Mouse (Mus musculus) kidney, embryonic 16.5 days (tissue): ENCODE results near the gene Hoxc5. TPM values are rescaled to one million over a fixed set of nuclear protein-coding genes. Genes with fewer than 3 reads are reported as not detected.
A peak's percentile ranks its signal among the peaks of the same experiment; 100 is the strongest.

Experiments used
- ATAC-seq: fragments of 200-750 bp; cut with Nextera tagmentation; 2 replicates; pipeline ENCODE4 v1.8.0; 2017; ENCODE audit warnings: moderate TSS enrichment; ENCODE audit not compliant: low FRiP score, low TSS enrichment
- H3K27ac ChIP-seq: fragments of 300-500 bp; sonication (generic); 2 replicates; pipeline ENCODE4 v1.5.1; 2014; ENCODE audit warnings: low read length
- H3K27me3 ChIP-seq: fragments of 300-500 bp; sonication (generic); 2 replicates; pipeline ENCODE4 v1.6.1; 2014; ENCODE audit warnings: low read length, control low read depth, mixed read lengths; ENCODE audit not compliant: insufficient read depth
- H3K36me3 ChIP-seq: fragments of 300-500 bp; sonication (generic); 2 replicates; pipeline ENCODE4 v1.6.1; 2014; ENCODE audit warnings: low read length, control low read depth, mixed read lengths; ENCODE audit not compliant: insufficient read depth
- H3K4me1 ChIP-seq: fragments of 300-500 bp; sonication (generic); 2 replicates; pipeline ENCODE4 v1.6.1; 2014; ENCODE audit warnings: low read length, control low read depth, mixed read lengths; ENCODE audit not compliant: insufficient read depth
- H3K4me2 ChIP-seq: fragments of 300-500 bp; sonication (generic); replicated peaks from 2 replicates; pipeline ENCODE4 v1.6.1; 2014; ENCODE audit warnings: low read depth, low read length
- H3K4me3 ChIP-seq: fragments of 300-500 bp; sonication (generic); 2 replicates; pipeline ENCODE4 v1.5.1; 2014; ENCODE audit warnings: mild to moderate bottlenecking, low read length
- H3K9ac ChIP-seq: fragments of 300-500 bp; sonication (generic); replicated peaks from 2 replicates; pipeline ENCODE4 v1.6.1; 2014; ENCODE audit warnings: low read length
- H3K9me3 ChIP-seq: fragments of 300-500 bp; sonication (generic); 2 replicates; pipeline ENCODE4 v1.6.1; 2016; ENCODE audit warnings: low read length, control low read depth
- WGBS: fragments of 180-500 bp; shearing (Covaris S2); extraction: QIAGEN DNeasy Blood & Tissue Kit; methylation state at CpG from one replicate; pipeline ENCODE4 v1.1.7; 2014; 5-methylcytosine and 5-hydroxymethylcytosine counted together
- polyA plus RNA-seq: library from polyadenylated mRNA; unstranded; fragments of >200 nt; fragmentation: Nextera tagmentation; extraction: Ambion mirVana; gene quantifications from 2 replicates; pipeline ENCODE4 v1.2.1, GENCODE M21; 2015

Gene Hoxc5
- polyA plus RNA-seq, 1 experiment from 2014 or later = 4.3 TPM

DNA sequence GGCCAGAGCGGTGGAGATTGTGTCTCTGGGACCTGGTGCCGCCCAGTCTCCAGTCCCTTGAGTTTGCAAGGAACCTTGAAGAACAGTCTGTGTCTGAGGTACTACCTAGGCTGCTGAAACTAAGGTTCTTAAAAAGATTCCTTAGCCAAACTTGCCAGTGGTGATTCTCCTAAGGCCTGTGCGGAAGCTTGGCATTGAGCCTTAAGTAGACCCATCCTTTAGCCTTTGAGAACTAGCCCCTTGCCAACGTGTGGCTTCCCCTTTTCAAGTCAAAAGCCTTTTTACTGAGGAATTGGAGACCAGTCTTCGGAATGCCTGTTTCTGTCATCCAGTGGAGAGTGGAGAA lies 23.8 kb upstream of the Hoxc5 start:
- ATAC-seq = no peak
- Histone ChIP-seq H3K27ac (no peak overlapping the region), H3K27me3 (peaks cover 97% of the 10 kb centered on the region), H3K4me2 (peak overlapping the region; percentile 60), H3K9me3 (no peaks in the 10 kb centered on the region), H3K4me3 (peak overlapping the region; percentile 41), H3K4me1 (peaks cover 15% of the 10 kb centered on the region), H3K9ac (no peak overlapping the region), H3K36me3 (no peaks in the 10 kb centered on the region)
- 13% methylated on average over 5 of the region's 5 CpGs for WGBS

- Histone ChIP-seq H3K36me3 (no peaks in the 10 kb centered on the region), H3K9ac (no peak overlapping the region), H3K4me1 (peaks cover 6% of the 10 kb centered on the region; the same call in 1 of the 2 replicates), H3K27me3 (peaks cover 97% of the 10 kb centered on the region), H3K4me3 (no peak overlapping the region), H3K27ac (no peak overlapping the region), H3K9me3 (no peaks in the 10 kb centered on the region), H3K4me2 (no peak overlapping the region)
- no peak for ATAC-seq
- 16% methylated on average over 22 of the region's 22 CpGs for WGBS
Observed at GRCm38 (mm10) chr15:102945185-102946077, 21.8 kb upstream of the Hoxc5 start.

DNA sequence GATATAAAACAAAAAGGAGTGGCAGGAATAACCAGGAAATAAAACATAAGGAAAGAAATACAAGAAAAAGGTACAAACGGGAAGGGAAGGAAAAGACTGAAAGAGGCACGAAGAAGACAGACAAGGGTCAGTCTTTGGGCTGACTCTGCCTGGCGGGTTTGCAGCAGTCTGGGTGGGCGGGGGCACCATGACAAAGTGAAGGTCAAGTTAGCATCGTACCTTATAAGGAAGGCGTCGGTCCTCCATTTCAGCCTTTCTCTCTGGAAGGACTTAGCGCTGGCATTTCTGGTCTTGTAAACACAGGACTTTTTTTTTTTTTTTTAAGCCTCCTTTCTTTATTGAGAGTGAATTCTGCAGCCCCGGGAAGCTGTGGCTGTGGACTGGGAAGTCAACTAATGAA lies 20.0 kb upstream of the Hoxc5 start:
- no peak overlapping the region for H3K4me3 ChIP-seq
- H3K27me3 ChIP-seq = peaks cover 97% of the 10 kb centered on the region
- H3K36me3 ChIP-seq = no peaks in the 10 kb centered on the region
- peaks cover 6% of the 10 kb centered on the region; the same call in 1 of the 2 replicates for H3K4me1 ChIP-seq
- H3K27ac ChIP-seq = no peak overlapping the region
- no peak overlapping the region for H3K4me2 ChIP-seq
- H3K9ac ChIP-seq = no peak overlapping the region
- H3K9me3 ChIP-seq = no peaks in the 10 kb centered on the region
- WGBS = 6% methylated on average over 9 of the region's 9 CpGs
- no peak for ATAC-seq

- Histone ChIP-seq H3K4me2 (no peak overlapping the region), H3K4me3 (no peak overlapping the region), H3K27me3 (peaks cover 96% of the 10 kb centered on the region), H3K36me3 (no peaks in the 10 kb centered on the region), H3K9me3 (no peaks in the 10 kb centered on the region), H3K4me1 (no peaks in the 10 kb centered on the region), H3K27ac (no peak overlapping the region), H3K9ac (no peak overlapping the region)
- 31% methylated on average over 2 of the region's 2 CpGs for WGBS
- ATAC-seq = no peak
Observed at GRCm38 (mm10) chr15:102948842-102949241, 18.4 kb upstream of the Hoxc5 start.

- ATAC-seq = no peak
- Histone ChIP-seq H3K4me1 (no peaks in the 10 kb centered on the region), H3K4me2 (no peak overlapping the region), H3K9me3 (no peaks in the 10 kb centered on the region), H3K27me3 (peaks cover 95% of the 10 kb centered on the region), H3K4me3 (no peak overlapping the region), H3K27ac (no peak overlapping the region), H3K36me3 (no peaks in the 10 kb centered on the region), H3K9ac (no peak overlapping the region)
- WGBS = 6% methylated on average over 20 of the region's 20 CpGs
Observed at GRCm38 (mm10) chr15:102949696-102950095, 17.5 kb upstream of the Hoxc5 start.

GRCm38 (mm10) chr15:102950877-102951276 lies 16.4 kb upstream of the Hoxc5 start:
- WGBS = 26% methylated on average over 2 of the region's 2 CpGs
- Histone ChIP-seq H3K36me3 (no peaks in the 10 kb centered on the region), H3K27me3 (peaks cover 84% of the 10 kb centered on the region), H3K27ac (no peak overlapping the region), H3K4me1 (0 out of 2 replicates have a peak, but pooled peaks cover 4% of the 10 kb centered on the region), H3K9me3 (no peaks in the 10 kb centered on the region), H3K4me2 (no peak overlapping the region), H3K4me3 (no peak overlapping the region), H3K9ac (no peak overlapping the region)
- no peak for ATAC-seq

- WGBS = 35% methylated on average over 6 of the region's 6 CpGs
- no peak overlapping the region for H3K27ac ChIP-seq
- peaks cover 73% of the 10 kb centered on the region for H3K27me3 ChIP-seq
- no peak for ATAC-seq
- H3K9me3 ChIP-seq = no peaks in the 10 kb centered on the region
- no peak overlapping the region for H3K9ac ChIP-seq
- peaks cover 30% of the 10 kb centered on the region for H3K4me1 ChIP-seq
- H3K36me3 ChIP-seq = no peaks in the 10 kb centered on the region
- peak overlapping the region; percentile 83 for H3K4me2 ChIP-seq
- H3K4me3 ChIP-seq = 0 out of 2 replicates have a peak overlapping the region, but pooled peaks have one; percentile 14
Observed at GRCm38 (mm10) chr15:102953561-102953960, 13.7 kb upstream of the Hoxc5 start.

- Histone ChIP-seq H3K4me3 (peak within 1 kb of the TSS; percentile 62), H3K9me3 (no peaks in the 10 kb centered on the region), H3K4me1 (peaks cover 33% of the 10 kb centered on the region), H3K27me3 (peaks cover 65% of the 10 kb centered on the region), H3K9ac (peak within 1 kb of the TSS; percentile 88), H3K36me3 (no peaks in the 10 kb centered on the region), H3K27ac (peak within 1 kb of the TSS; percentile 91), H3K4me2 (peak within 1 kb of the TSS; percentile 83)
- under 1% methylated on average over 57 of the region's 57 CpGs for WGBS
- ATAC-seq = peak; percentile 25; the same call in 1 of the 2 replicates
Observed at GRCm38 (mm10) chr15:102954192-102955006, 12.8 kb upstream of the Hoxc5 start, which contains the start of gene Hoxc11. Gene Hoxc11 (plus strand): TSS chr15:102954427.

DNA sequence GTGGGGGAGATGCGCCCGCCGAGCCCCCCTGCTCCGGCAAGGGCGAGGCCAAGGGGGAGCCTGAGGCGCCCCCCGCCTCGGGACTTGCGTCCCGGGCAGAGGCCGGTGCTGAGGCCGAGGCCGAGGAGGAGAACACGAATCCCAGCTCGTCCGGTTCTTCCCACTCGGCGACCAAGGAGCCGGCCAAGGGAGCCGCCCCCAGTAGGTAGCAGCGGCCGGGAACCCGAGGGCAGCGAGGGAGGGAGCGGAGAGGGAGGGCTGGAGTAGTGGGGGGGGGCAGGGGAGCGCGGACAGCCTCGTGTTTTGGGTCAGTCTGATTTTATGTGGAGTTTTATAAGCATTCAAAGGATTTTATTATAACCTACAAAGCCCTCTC lies 12.2 kb upstream of the Hoxc5 start:
- Histone ChIP-seq H3K36me3 (no peaks in the 10 kb centered on the region), H3K27me3 (peaks cover 59% of the 10 kb centered on the region), H3K9ac (peak overlapping the region; percentile 88), H3K4me1 (peaks cover 35% of the 10 kb centered on the region), H3K4me2 (peak overlapping the region; percentile 83), H3K27ac (peak overlapping the region; percentile 91), H3K9me3 (no peaks in the 10 kb centered on the region), H3K4me3 (peak overlapping the region; percentile 62)
- ATAC-seq = peak; percentile 20; the same call in 1 of the 2 replicates
- under 1% methylated on average over 28 of the region's 28 CpGs for WGBS
